Mouse (Mus musculus) spleen, adult 2 months (tissue): ENCODE results near the gene Ryr3.

Experiments
- CTCF ChIP-seq: fragments of 200-500 bp; IDR thresholded peaks from 2 replicates; pipeline ENCODE4 v1.5.1; 2011; ENCODE audit warnings: mild to moderate bottlenecking, inconsistent platforms; ENCODE audit not compliant: insufficient read depth, insufficient read length, insufficient replicate concordance; ENCODE audit errors: extremely low read depth
- POLR2A ChIP-seq: fragments of 200-500 bp; IDR thresholded peaks from 2 replicates; pipeline ENCODE4 v1.6.1; 2011; ENCODE audit warnings: low read depth, low read length, inconsistent platforms

DNA sequence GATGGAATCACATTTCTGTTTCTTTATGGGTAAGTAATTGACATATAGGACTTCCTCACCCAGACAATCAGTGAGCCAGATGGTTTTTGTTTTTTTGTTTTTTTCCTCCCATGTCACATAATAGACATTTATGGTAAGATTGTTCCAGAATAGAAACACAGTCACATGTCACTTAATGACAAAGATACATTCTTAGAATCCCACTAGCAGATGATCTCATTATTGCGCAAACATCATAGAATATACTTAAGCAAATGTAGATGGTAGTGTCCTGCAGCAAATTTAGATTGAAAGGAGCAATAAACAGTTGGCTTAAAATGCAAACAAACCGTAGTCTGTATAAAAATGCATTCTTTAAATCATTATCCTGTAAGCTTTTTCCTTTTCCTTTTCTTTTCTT is 161.3 kb downstream of the Ryr3 start:
- no peak for TF ChIP-seq CTCF
- no peak for TF ChIP-seq POLR2A
